Mouse (Mus musculus) CH12.LX (cell line): ENCODE measurements around the gene Sorcs1. TPM values are rescaled to one million over a fixed set of nuclear protein-coding genes. Genes with fewer than 3 reads are reported as not detected.
A peak's percentile ranks its signal among the peaks of the same experiment; 100 is the strongest.

Experiments used
- DNase-seq: peaks from one replicate; pipeline ENCODE4 v3.0.0-alpha.2; 2013; ENCODE audit errors: extremely low read depth
- H3K27ac ChIP-seq: 2 replicates; pipeline ENCODE4 v1.5.1; 2012; ENCODE audit warnings: low read depth, mild to moderate bottlenecking, control low read depth, moderate library complexity; ENCODE audit not compliant: insufficient read depth
- H3K27me3 ChIP-seq: replicated peaks from 2 replicates; pipeline ENCODE3; 2012; ENCODE audit warnings: inconsistent platforms
- H3K36me3 ChIP-seq, 2 experiments: replicated peaks in 1 of 2; 2 replicates each; pipeline versions ENCODE3 to v1.6.1; 2012; ENCODE audit warnings: inconsistent platforms in 1 of 2, low read length in 1 of 2, mild to moderate bottlenecking in 1 of 2, mixed read lengths in 1 of 2, moderate library complexity in 1 of 2; ENCODE audit not compliant: control insufficient read depth in 1 of 2, insufficient read depth in 1 of 2
- H3K4me1 ChIP-seq, 2 experiments: 2 replicates each; pipeline ENCODE4 v1.6.1; 2012; ENCODE audit warnings: inconsistent platforms in 1 of 2, moderate library complexity in 1 of 2; ENCODE audit not compliant: insufficient read depth in 2 of 2, control insufficient read depth in 1 of 2
- H3K4me2 ChIP-seq: 2 replicates; pipeline ENCODE4 v1.6.1; 2012; ENCODE audit warnings: low read depth, mild to moderate bottlenecking, control low read depth; ENCODE audit not compliant: poor library complexity, insufficient read depth, severe bottlenecking
- H3K4me3 ChIP-seq, 3 experiments: fragments of 150-350 bp in 1 of 3; sonication (generic) in 1 of 3; replicated peaks in 1 of 3; 2 replicates each; pipeline versions ENCODE3 to v1.5.1; 2011 to 2012; ENCODE audit warnings: low read depth in 2 of 3, low read length in 2 of 3, mild to moderate bottlenecking in 2 of 3, moderate library complexity in 2 of 3, control low read depth in 1 of 3, improper control_type of control experiment in 1 of 3, inconsistent platforms in 1 of 3, mixed read lengths in 1 of 3; ENCODE audit not compliant: poor library complexity in 1 of 3
- H3K79me2 ChIP-seq: replicated peaks from 2 replicates; pipeline ENCODE4 v1.6.1; 2012; ENCODE audit warnings: mild to moderate bottlenecking, moderate library complexity; ENCODE audit not compliant: control insufficient read depth, poor library complexity, insufficient read depth, severe bottlenecking; ENCODE audit errors: extremely low read depth
- H3K9ac ChIP-seq: 2 replicates; pipeline ENCODE4 v1.6.1; 2012; ENCODE audit warnings: low read depth, mild to moderate bottlenecking, control low read depth, moderate library complexity; ENCODE audit not compliant: insufficient read depth
- H3K9me3 ChIP-seq: replicated peaks from 2 replicates; pipeline ENCODE3; 2012; ENCODE audit warnings: low read length, inconsistent platforms, mixed read lengths
- BHLHE40 ChIP-seq: IDR thresholded peaks from 2 replicates; pipeline ENCODE4 v1.6.1; 2011; ENCODE audit warnings: mild to moderate bottlenecking, low read depth, low read length, improper control_type of control experiment
- CTCF ChIP-seq, 2 experiments: IDR thresholded peaks in 1 of 2; conservative IDR thresholded peaks in 1 of 2; 2 replicates each; pipeline ENCODE4 v1.5.1; 2011 to 2012; ENCODE audit warnings: low read depth in 2 of 2, low read length in 2 of 2, improper control_type of control experiment in 1 of 2, inconsistent platforms in 1 of 2, mild to moderate bottlenecking in 1 of 2, moderate library complexity in 1 of 2
- E2F4 ChIP-seq: IDR thresholded peaks from 2 replicates; pipeline ENCODE4 v1.6.1; 2011; ENCODE audit warnings: low read depth, low read length, improper control_type of control experiment; ENCODE audit not compliant: insufficient replicate concordance
- EP300 ChIP-seq: IDR thresholded peaks from 2 replicates; pipeline ENCODE4 v1.6.1; 2011; ENCODE audit warnings: low read length, improper control_type of control experiment
- ETS1 ChIP-seq: conservative IDR thresholded peaks from 2 replicates; pipeline ENCODE4 v1.6.1; 2012; ENCODE audit warnings: low read depth, mild to moderate bottlenecking, inconsistent platforms, low read length, improper control_type of control experiment, moderate library complexity
- JUN ChIP-seq: IDR thresholded peaks from 2 replicates; pipeline ENCODE4 v1.6.1; 2011; ENCODE audit warnings: low read depth, mild to moderate bottlenecking, low read length, improper control_type of control experiment, moderate library complexity; ENCODE audit not compliant: insufficient read depth
- NRF1 ChIP-seq: IDR thresholded peaks from 2 replicates; pipeline ENCODE4 v1.6.1; 2014; ENCODE audit warnings: low read depth, mild to moderate bottlenecking, inconsistent platforms, low read length, improper control_type of control experiment, moderate library complexity
- PAX5 ChIP-seq: IDR thresholded peaks from 2 replicates; pipeline ENCODE4 v1.6.1; 2012; ENCODE audit warnings: low read length, inconsistent platforms, mixed read lengths
- POLR2AphosphoS2 ChIP-seq: IDR thresholded peaks from 2 replicates; pipeline ENCODE4 v1.6.1; 2011; ENCODE audit warnings: low read depth, low read length, improper control_type of control experiment
- RAD21 ChIP-seq: IDR thresholded peaks from 2 replicates; pipeline ENCODE4 v1.6.1; 2011; ENCODE audit warnings: low read depth, mild to moderate bottlenecking, low read length, improper control_type of control experiment, moderate library complexity
- SMC3 ChIP-seq: IDR thresholded peaks from 2 replicates; pipeline ENCODE4 v1.6.1; 2011; ENCODE audit warnings: low read depth, low read length, improper control_type of control experiment
- ZC3H11A ChIP-seq: IDR thresholded peaks from 2 replicates; pipeline ENCODE4 v1.6.1; 2012; ENCODE audit warnings: low read depth, mild to moderate bottlenecking, inconsistent platforms, low read length, improper control_type of control experiment
- ZMIZ1 ChIP-seq: IDR thresholded peaks from 2 replicates; pipeline ENCODE4 v1.6.1; 2012; ENCODE audit warnings: low read depth, mild to moderate bottlenecking, inconsistent platforms, low read length, improper control_type of control experiment
- dilution Hi-C: fragments of 300-500 bp; cut with MboI; formaldehyde crosslinking; loops from 2 replicates; pipeline ENCODE4 v1.14.3; 2020; ENCODE audit warnings: low sequenced_read_pairs; ENCODE audit not compliant: extremely low pct_unique_long_range_greater_than_20kb, extremely low pct_ligation_motif_present
- in situ Hi-C: fragments of 300-500 bp; cut with MboI; formaldehyde crosslinking; loops from 3 replicates; pipeline ENCODE4 v1.14.3; 2019; ENCODE audit warnings: low sequenced_read_pairs, low pct_ligation_motif_present, low pct_unique_long_range_greater_than_20kb, mixed read lengths
- polyA plus RNA-seq: library from polyadenylated mRNA; unstranded; fragments of >175 nt; gene quantifications from 2 replicates; pipeline ENCODE4 v1.2.1, GENCODE M21; 2012; ENCODE audit warnings: low read depth; ENCODE audit not compliant: insufficient read length
- total RNA-seq, 2 experiments: library from RNA; depleted of rRNA; stranded (reverse); fragments of 300-350 nt in 1 of 2; fragments of >200 nt in 1 of 2; gene quantifications; 2 replicates each; pipeline ENCODE4 v1.2.3; 2012 to 2014

The Sorcs1 gene
- total and polyA plus RNA-seq, 3 experiments = 0.08 TPM; not detected in 2

- Histone ChIP-seq H3K27ac (no peak overlapping the region), H3K36me3 (no peaks in the 10 kb centered on the region), H3K27me3 (no peaks in the 10 kb centered on the region), H3K9me3 (peaks cover 63% of the 10 kb centered on the region), H3K79me2 (no peaks in the 10 kb centered on the region), H3K9ac (no peak overlapping the region), H3K4me2 (no peak overlapping the region), H3K4me3 (no peak overlapping the region), H3K4me1 (no peaks in the 10 kb centered on the region)
- in situ Hi-C loops (no loop called here), dilution Hi-C loops (no loop called here)
- DNase-seq = no peak
- TF ChIP-seq RAD21 (no peak), E2F4 (no peak), EP300 (no peak), ETS1 (no peak)
These were observed 492.4 kb downstream of the Sorcs1 start for GRCm38 (mm10) chr19:50185769-50186715.

GRCm38 (mm10) chr19:50184901-50185623, 493.4 kb downstream of the Sorcs1 start:
- no peaks in the 10 kb centered on the region for H3K27me3 ChIP-seq
- no peak overlapping the region for H3K27ac ChIP-seq
- H3K4me1 ChIP-seq = no peaks in the 10 kb centered on the region
- H3K4me3 ChIP-seq = no peak overlapping the region
- H3K4me2 ChIP-seq = no peak overlapping the region
- no peaks in the 10 kb centered on the region for H3K36me3 ChIP-seq
- peaks cover 62% of the 10 kb centered on the region for H3K9me3 ChIP-seq
- dilution Hi-C loops (no loop called here), in situ Hi-C loops (no loop called here)
- H3K9ac ChIP-seq = no peak overlapping the region
- DNase-seq = peak; percentile 16
- TF ChIP-seq RAD21 = peak; percentile 68
- peak in 1 of 2 experiments; percentile 62; a peak in 2 of 4 replicates for TF ChIP-seq CTCF (conservative IDR thresholded peaks at IDR 0.05 in 1 of 2, IDR thresholded peaks at IDR 0.05 in 1 of 2; ENCODE audit: low read depth in 2 of 2, low read length in 2 of 2)
- peak; percentile 52 for TF ChIP-seq SMC3
- no peak for TF ChIP-seq NRF1
- TF ChIP-seq PAX5 = no peak
- TF ChIP-seq BHLHE40 = no peak
- TF ChIP-seq ZMIZ1 = no peak
- no peak for TF ChIP-seq JUN
- no peak for TF ChIP-seq POLR2AphosphoS2
- TF ChIP-seq ZC3H11A = no peak
- TF ChIP-seq, all 38 proteins: peak for 3
- H3K79me2 ChIP-seq = no peaks in the 10 kb centered on the region
